Mouse (Mus musculus): ENCODE measurements around the gene Gm20696. TPM values are rescaled to one million over a fixed set of nuclear protein-coding genes. Genes with fewer than 3 reads are reported as not detected.

Gm20696 gene
- polyA plus RNA-seq, 1 experiment from 2014 or later = 2.5 TPM

DNA sequence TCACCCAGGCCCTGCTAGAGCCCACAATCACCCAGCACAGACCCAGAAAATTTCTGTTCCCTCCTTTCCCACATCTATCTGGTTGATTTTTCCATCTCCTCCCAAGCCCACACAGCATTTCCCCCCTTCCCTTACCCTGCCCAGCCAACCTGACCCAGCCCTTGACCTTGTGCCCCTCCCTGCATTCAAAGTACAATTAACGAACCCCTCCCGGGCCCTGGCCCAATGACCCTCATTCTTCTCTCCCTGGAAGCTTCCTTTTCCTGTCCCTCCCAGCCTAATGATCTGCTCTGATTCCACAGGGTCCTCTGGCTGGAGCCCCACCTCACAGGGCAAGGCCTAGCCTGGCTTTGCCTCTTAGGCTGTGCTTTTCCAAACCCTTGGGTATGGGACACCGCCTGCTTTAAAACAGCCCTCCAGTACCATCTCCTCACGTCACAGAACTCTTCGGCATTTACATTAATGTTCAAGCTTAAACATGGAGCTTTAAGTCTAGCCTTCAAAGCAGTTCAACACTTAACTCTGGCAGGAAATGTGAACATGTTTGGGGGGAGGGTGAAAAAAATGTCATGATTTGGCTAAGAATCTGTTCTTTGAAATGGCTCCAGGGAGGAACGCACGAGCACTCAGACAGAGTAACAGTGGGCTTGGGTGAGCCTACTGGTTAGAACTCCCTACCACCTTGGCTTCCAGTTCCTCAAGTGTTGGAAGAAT, 287.4 kb downstream of the Gm20696 start:
- Histone ChIP-seq H3K27me3 (ENCODE audit: control insufficient read depth, insufficient read depth, low read length) (no peaks in the 10 kb centered on the region), H3K4me3 (ENCODE audit: low read depth, low read length) (no peak overlapping the region), H3K4me1 (ENCODE audit: control insufficient read depth, insufficient read depth, low read length) (no peaks in the 10 kb centered on the region), H3K9me3 (replicated peaks; ENCODE audit: control insufficient read depth, low read length) (no peaks in the 10 kb centered on the region), H3K27ac (replicated peaks; ENCODE audit: low read depth, low read length) (no peak overlapping the region), H3K4me2 (ENCODE audit: low read depth, low read length) (no peak overlapping the region), H3K36me3 (replicated peaks; ENCODE audit: control insufficient read depth, insufficient read depth, low read depth, low read length) (no peaks in the 10 kb centered on the region), H3K9ac (replicated peaks; ENCODE audit: low read length) (no peak overlapping the region)
- ATAC-seq (replicated peaks; ENCODE audit: insufficient number of reproducible peaks, low FRiP score, low TSS enrichment, low read depth) (no peak), DNase-seq (ENCODE audit: low spot score) (no peak)
- 67% methylated on average over 7 of the region's 7 CpGs for WGBS

DNA sequence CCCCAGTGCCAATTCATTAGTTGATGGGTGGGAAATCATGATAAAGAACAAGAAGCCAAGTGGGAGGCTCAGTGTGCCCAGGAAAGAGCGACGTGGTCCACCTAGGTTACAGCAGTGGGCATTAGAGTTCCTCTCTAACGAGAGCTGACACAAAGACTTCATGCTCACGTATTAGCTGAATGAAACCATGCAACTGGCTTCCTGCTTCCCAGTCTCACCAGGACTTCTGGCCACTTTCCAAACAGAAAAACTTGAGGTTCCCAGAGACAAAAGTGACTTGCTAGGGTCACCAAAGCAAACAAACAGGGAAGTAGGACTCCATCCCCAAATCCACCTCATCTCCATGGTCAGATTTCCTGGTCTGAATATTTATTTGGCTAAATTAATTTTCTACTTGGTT, 288.9 kb downstream of the Gm20696 start:
- H3K9me3 ChIP-seq (replicated peaks; ENCODE audit: control insufficient read depth, low read length) = no peaks in the 10 kb centered on the region
- H3K27me3 ChIP-seq (ENCODE audit: control insufficient read depth, insufficient read depth, low read length) = no peaks in the 10 kb centered on the region
- H3K4me3 ChIP-seq (ENCODE audit: low read depth, low read length) = no peak overlapping the region
- H3K27ac ChIP-seq (replicated peaks; ENCODE audit: low read depth, low read length) = no peak overlapping the region
- WGBS = 65% methylated on average over 4 of the region's 4 CpGs
- ATAC-seq (replicated peaks; ENCODE audit: insufficient number of reproducible peaks, low FRiP score, low TSS enrichment, low read depth) (no peak), DNase-seq (ENCODE audit: low spot score) (no peak)
- no peak overlapping the region for H3K4me2 ChIP-seq (ENCODE audit: low read depth, low read length)
- no peaks in the 10 kb centered on the region for H3K36me3 ChIP-seq (replicated peaks; ENCODE audit: control insufficient read depth, insufficient read depth, low read depth, low read length)
- H3K9ac ChIP-seq (replicated peaks; ENCODE audit: low read length) = no peak overlapping the region
- no peaks in the 10 kb centered on the region for H3K4me1 ChIP-seq (ENCODE audit: control insufficient read depth, insufficient read depth, low read length)

DNA sequence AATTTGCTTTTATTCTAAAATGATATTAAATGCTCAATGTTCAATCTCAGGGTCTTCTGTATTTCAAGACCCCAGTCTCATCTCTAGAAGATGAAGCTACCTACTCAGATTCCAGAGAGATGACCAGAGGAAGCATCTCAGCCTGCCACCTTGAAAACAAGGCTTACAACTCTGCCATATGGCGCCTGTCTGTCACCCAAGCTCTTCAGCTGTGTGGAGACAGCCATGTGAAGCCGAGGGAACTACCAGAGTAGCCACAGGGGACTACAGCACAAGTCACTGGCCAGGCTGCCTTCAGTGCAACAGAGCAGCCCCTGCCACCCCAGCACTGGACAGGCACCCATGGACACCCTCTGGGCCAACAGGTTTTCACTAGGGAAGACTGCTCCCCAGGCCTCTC, 289.5 kb downstream of the Gm20696 start:
- H3K9me3 ChIP-seq (replicated peaks; ENCODE audit: control insufficient read depth, low read length) = no peaks in the 10 kb centered on the region
- no peaks in the 10 kb centered on the region for H3K36me3 ChIP-seq (replicated peaks; ENCODE audit: control insufficient read depth, insufficient read depth, low read depth, low read length)
- no peak for DNase-seq (ENCODE audit: low spot score)
- 67% methylated on average over 2 of the region's 2 CpGs for WGBS
- no peaks in the 10 kb centered on the region for H3K27me3 ChIP-seq (ENCODE audit: control insufficient read depth, insufficient read depth, low read length)
- H3K4me2 ChIP-seq (ENCODE audit: low read depth, low read length) = no peak overlapping the region
- no peak overlapping the region for H3K27ac ChIP-seq (replicated peaks; ENCODE audit: low read depth, low read length)
- no peak overlapping the region for H3K9ac ChIP-seq (replicated peaks; ENCODE audit: low read length)
- no peak overlapping the region for H3K4me3 ChIP-seq (ENCODE audit: low read depth, low read length)
- H3K4me1 ChIP-seq (ENCODE audit: control insufficient read depth, insufficient read depth, low read length) = no peaks in the 10 kb centered on the region
- no peak for ATAC-seq (replicated peaks; ENCODE audit: insufficient number of reproducible peaks, low FRiP score, low TSS enrichment, low read depth)

DNA sequence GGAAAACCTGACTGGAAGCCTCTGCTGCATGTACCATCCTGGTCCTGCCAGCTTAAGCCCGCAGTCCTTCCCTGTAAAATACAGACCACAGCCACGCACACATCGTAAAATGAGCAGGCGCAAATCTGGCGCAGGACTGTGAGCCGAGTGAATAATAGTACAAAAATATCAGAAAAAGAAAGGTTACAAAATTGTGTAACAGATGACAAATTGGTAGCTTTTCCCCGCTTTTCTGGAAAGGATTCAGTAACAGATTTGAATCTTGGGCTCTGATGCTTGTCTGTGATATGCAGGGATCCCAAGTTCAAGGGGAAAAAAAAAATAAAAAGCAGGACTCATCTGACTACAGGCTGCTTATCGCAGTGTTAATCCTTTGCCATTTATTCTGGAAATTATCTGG, 289.9 kb downstream of the Gm20696 start:
- DNase-seq (ENCODE audit: low spot score) = no peak
- WGBS = 81% methylated on average over 8 of the region's 8 CpGs
- no peak overlapping the region for H3K27ac ChIP-seq (replicated peaks; ENCODE audit: low read depth, low read length)

DNA sequence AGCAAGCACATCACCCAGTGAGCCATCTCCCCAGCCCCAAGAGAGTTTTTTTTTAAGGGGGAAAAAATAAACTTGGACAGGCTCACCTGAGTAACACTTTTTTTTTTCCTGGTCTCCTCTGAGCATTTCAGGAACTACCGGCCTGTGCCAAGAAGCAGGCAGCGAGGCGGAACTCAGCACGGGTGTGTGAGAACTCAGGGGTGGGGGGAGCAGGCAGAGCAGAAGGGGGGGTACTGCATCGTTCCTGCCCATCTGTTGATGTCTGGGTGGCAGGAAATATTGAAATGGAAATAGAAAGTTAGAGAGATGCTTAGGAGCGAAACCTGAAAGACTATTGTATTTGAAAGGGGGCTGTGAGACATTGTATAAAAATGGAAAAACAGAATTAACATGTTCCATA, 290.7 kb downstream of the Gm20696 start:
- no peaks in the 10 kb centered on the region for H3K4me1 ChIP-seq (ENCODE audit: control insufficient read depth, insufficient read depth, low read length)
- WGBS = 70% methylated on average over 6 of the region's 6 CpGs
- H3K9ac ChIP-seq (replicated peaks; ENCODE audit: low read length) = no peak overlapping the region
- H3K27me3 ChIP-seq (ENCODE audit: control insufficient read depth, insufficient read depth, low read length) = no peaks in the 10 kb centered on the region
- no peak overlapping the region for H3K4me2 ChIP-seq (ENCODE audit: low read depth, low read length)
- H3K4me3 ChIP-seq (ENCODE audit: low read depth, low read length) = no peak overlapping the region
- no peaks in the 10 kb centered on the region for H3K9me3 ChIP-seq (replicated peaks; ENCODE audit: control insufficient read depth, low read length)
- DNase-seq (ENCODE audit: low spot score) (no peak), ATAC-seq (replicated peaks; ENCODE audit: insufficient number of reproducible peaks, low FRiP score, low TSS enrichment, low read depth) (no peak)
- no peaks in the 10 kb centered on the region for H3K36me3 ChIP-seq (replicated peaks; ENCODE audit: control insufficient read depth, insufficient read depth, low read depth, low read length)
- no peak overlapping the region; the same call in 1 of the 2 replicates for H3K27ac ChIP-seq (replicated peaks; ENCODE audit: low read depth, low read length)

More for the DNA sequence above, 289.9 kb downstream of the Gm20696 start:
- Histone ChIP-seq H3K9me3 (replicated peaks; ENCODE audit: control insufficient read depth, low read length) (no peaks in the 10 kb centered on the region), H3K4me2 (ENCODE audit: low read depth, low read length) (no peak overlapping the region), H3K4me1 (ENCODE audit: control insufficient read depth, insufficient read depth, low read length) (no peaks in the 10 kb centered on the region), H3K36me3 (replicated peaks; ENCODE audit: control insufficient read depth, insufficient read depth, low read depth, low read length) (no peaks in the 10 kb centered on the region), H3K9ac (replicated peaks; ENCODE audit: low read length) (no peak overlapping the region), H3K27me3 (ENCODE audit: control insufficient read depth, insufficient read depth, low read length) (no peaks in the 10 kb centered on the region), H3K4me3 (ENCODE audit: low read depth, low read length) (no peak overlapping the region)
- ATAC-seq (replicated peaks; ENCODE audit: insufficient number of reproducible peaks, low FRiP score, low TSS enrichment, low read depth) = no peak

DNA sequence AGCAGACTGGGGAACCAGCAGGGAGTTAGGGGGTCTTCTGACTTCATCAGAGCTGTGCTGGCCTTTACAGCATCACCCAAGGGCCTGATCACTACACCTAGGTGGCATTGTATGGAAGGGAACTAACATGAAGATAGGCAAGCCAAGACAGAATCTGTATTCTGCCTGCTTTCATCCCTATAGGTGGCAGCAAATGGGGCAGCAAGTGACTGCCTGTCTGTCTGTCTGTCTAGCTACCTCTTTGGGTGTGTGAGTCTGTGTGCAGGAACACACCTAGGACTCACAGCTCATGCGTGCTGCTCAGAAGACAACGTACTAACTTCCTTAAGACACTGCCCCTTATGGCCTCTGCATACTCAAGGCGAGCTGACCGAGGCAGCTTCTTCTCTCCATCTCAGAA, 291.2 kb downstream of the Gm20696 start:
- H3K9ac ChIP-seq (replicated peaks; ENCODE audit: low read length) = no peak overlapping the region
- no peaks in the 10 kb centered on the region for H3K4me1 ChIP-seq (ENCODE audit: control insufficient read depth, insufficient read depth, low read length)
- no peak overlapping the region; the same call in 1 of the 2 replicates for H3K27ac ChIP-seq (replicated peaks; ENCODE audit: low read depth, low read length)
- WGBS = 79% methylated on average over 4 of the region's 4 CpGs
- no peaks in the 10 kb centered on the region for H3K27me3 ChIP-seq (ENCODE audit: control insufficient read depth, insufficient read depth, low read length)
- H3K9me3 ChIP-seq (replicated peaks; ENCODE audit: control insufficient read depth, low read length) = no peaks in the 10 kb centered on the region
- ATAC-seq (replicated peaks; ENCODE audit: insufficient number of reproducible peaks, low FRiP score, low TSS enrichment, low read depth) = no peak
- no peaks in the 10 kb centered on the region for H3K36me3 ChIP-seq (replicated peaks; ENCODE audit: control insufficient read depth, insufficient read depth, low read depth, low read length)
- no peak overlapping the region for H3K4me2 ChIP-seq (ENCODE audit: low read depth, low read length)
- H3K4me3 ChIP-seq (ENCODE audit: low read depth, low read length) = no peak overlapping the region
- DNase-seq (ENCODE audit: low spot score) = no peak

DNA sequence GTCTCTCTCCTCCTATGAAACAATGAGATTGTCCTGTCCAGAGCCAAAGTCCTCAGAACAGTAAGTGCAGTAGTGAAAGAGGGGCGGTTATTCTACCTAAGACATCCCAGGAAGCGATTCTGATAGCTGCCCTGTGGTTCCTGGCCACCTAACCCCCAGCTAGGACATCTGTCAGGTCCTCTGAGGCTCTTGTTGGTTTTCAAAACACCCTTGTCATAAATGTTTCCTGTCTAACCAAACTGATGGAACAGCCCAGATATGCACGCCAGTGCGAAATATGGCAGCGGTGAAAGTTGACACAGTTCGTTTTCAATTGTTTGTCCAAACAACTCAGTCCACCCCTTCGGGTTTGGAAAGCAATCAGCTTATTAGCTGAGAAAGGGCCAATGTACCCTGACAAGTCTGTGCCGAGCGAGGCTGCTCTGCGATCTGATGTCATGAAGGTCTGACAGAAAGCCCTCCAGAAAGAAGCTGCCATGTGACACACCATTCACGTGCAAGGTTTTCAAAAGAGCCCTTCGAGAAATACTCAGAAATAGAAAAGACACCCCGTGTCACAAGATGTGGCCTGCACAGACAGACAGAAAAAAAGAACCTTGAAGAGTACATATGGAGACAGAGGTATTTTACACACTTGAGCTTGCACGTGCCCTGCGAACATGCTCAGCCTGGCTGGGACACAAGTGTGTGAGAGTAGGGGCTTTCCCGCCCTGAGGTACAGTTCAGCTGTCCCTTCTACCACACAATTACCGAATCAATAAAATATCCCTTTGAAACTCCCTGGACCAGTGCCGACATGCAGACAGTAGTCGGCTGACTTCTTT, 291.9 kb downstream of the Gm20696 start:
- ATAC-seq (replicated peaks; ENCODE audit: insufficient number of reproducible peaks, low FRiP score, low TSS enrichment, low read depth) = no peak
- no peaks in the 10 kb centered on the region for H3K27me3 ChIP-seq (ENCODE audit: control insufficient read depth, insufficient read depth, low read length)
- H3K4me3 ChIP-seq (ENCODE audit: low read depth, low read length) = no peak overlapping the region
- no peak overlapping the region for H3K4me2 ChIP-seq (ENCODE audit: low read depth, low read length)
- H3K36me3 ChIP-seq (replicated peaks; ENCODE audit: control insufficient read depth, insufficient read depth, low read depth, low read length) = no peaks in the 10 kb centered on the region
- WGBS = 67% methylated on average over 19 of the region's 19 CpGs
- H3K4me1 ChIP-seq (ENCODE audit: control insufficient read depth, insufficient read depth, low read length) = no peaks in the 10 kb centered on the region
- no peaks in the 10 kb centered on the region for H3K9me3 ChIP-seq (replicated peaks; ENCODE audit: control insufficient read depth, low read length)
- no peak for DNase-seq (ENCODE audit: low spot score)
- H3K9ac ChIP-seq (replicated peaks; ENCODE audit: low read length) = no peak overlapping the region
- no peak overlapping the region for H3K27ac ChIP-seq (replicated peaks; ENCODE audit: low read depth, low read length)

DNA sequence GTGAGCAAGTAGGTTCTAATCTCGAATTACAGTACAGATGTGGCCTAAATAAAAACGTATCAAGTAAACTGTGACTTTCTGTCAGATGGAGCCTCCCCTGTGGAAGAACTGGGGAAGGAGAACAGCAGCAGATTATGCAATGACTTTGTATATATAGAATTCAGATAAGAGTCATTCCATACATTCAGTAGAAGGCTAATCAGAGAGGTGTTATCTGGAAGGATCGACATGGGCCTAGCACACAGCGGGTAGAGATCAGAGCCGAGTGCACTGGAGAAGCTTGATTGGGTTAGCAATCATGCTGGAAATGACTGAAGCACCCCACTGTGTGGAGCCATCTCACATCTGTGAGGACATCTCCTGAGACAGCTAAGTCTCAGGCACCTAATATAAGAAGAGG, 294.2 kb downstream of the Gm20696 start:
- ATAC-seq (replicated peaks; ENCODE audit: insufficient number of reproducible peaks, low FRiP score, low TSS enrichment, low read depth) (no peak), DNase-seq (ENCODE audit: low spot score) (no peak)
- no peak overlapping the region for H3K9ac ChIP-seq (replicated peaks; ENCODE audit: low read length)
- no peak overlapping the region for H3K4me2 ChIP-seq (ENCODE audit: low read depth, low read length)
- H3K9me3 ChIP-seq (replicated peaks; ENCODE audit: control insufficient read depth, low read length) = no peaks in the 10 kb centered on the region
- H3K27me3 ChIP-seq (ENCODE audit: control insufficient read depth, insufficient read depth, low read length) = no peaks in the 10 kb centered on the region
- H3K4me1 ChIP-seq (ENCODE audit: control insufficient read depth, insufficient read depth, low read length) = no peaks in the 10 kb centered on the region
- H3K36me3 ChIP-seq (replicated peaks; ENCODE audit: control insufficient read depth, insufficient read depth, low read depth, low read length) = no peaks in the 10 kb centered on the region; the same call in 1 of the 2 replicates
- 85% methylated on average over 5 of the region's 5 CpGs for WGBS
- H3K27ac ChIP-seq (replicated peaks; ENCODE audit: low read depth, low read length) = no peak overlapping the region
- no peak overlapping the region for H3K4me3 ChIP-seq (ENCODE audit: low read depth, low read length)

Data from embryonic facial prominence, embryonic 11.5 days (tissue).